Mouse (Mus musculus) granulocyte monocyte progenitor cell, adult 5-6 weeks (primary cell): ENCODE results near the gene Mrps18b. TPM values are rescaled to one million over a fixed set of nuclear protein-coding genes. Genes with fewer than 3 reads are reported as not detected.

Experiments used
- ATAC-seq: replicated peaks from 2 replicates; pipeline ENCODE4 v1.8.0; 2016; ENCODE audit warnings: mild to moderate bottlenecking, moderate TSS enrichment, inconsistent platforms; ENCODE audit not compliant: poor library complexity, severe bottlenecking
- total RNA-seq, 2 experiments: library from RNA; stranded (forward) in 1 of 2; stranded (reverse) in 1 of 2; fragments of 200-712, 200-1000 nt in 1 of 2; fragments of >200 nt in 1 of 2; fragmentation: Nextera tagmentation in 1 of 2; gene quantifications; 2 replicates each; pipeline ENCODE4 v1.2.3; 2014 to 2017

The Mrps18b gene
- total RNA-seq, 2 experiments from 2014 or later, result 72.8 to 151 TPM

DNA sequence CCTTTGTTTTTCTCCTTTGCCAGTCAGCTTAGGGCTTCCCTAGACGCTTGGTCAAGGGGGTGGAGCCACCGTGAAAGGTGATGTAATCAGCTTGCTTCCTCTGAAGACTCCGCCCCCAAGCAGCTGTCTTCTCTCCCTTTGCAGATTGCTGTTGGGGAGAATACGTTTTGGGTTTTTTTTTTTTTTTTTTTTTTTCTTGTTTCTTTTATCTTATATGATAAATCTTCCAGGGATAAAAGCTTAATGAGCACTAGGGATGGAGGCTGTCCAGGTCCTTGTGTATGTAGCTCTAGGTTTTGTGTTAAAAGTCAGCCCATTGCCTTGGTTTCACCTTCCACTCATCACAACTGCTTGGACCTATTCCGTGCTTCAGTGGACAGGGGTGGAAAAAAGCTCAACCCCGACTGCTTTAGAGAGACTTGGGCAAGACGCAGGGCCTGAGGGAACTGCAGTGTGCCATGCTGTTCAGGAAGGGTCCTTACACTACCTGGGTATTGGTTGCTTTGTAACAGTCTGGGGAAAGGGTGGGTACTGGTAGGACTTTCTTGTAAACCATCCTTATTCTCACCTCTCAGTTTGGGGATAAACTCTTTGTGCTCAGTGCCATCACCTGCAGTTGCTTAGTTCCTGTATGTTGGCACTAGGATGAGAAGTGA, 3.0 kb upstream of the Mrps18b start:
- peak; percentile 38 for ATAC-seq

GRCm38 (mm10) chr17:35918276-35919059, 2.3 kb upstream of the Mrps18b start:
- ATAC-seq, result no peak

GRCm38 (mm10) chr17:35917463-35918251, 1.5 kb upstream of the Mrps18b start:
- no peak for ATAC-seq

- peak; percentile 2; the same call in 1 of the 2 replicates for ATAC-seq
Measured at GRCm38 (mm10) chr17:35917143-35917462, 914 bp upstream of the Mrps18b start.

GRCm38 (mm10) chr17:35915538-35916296, 472 bp downstream of the Mrps18b start:
- no peak for ATAC-seq

DNA sequence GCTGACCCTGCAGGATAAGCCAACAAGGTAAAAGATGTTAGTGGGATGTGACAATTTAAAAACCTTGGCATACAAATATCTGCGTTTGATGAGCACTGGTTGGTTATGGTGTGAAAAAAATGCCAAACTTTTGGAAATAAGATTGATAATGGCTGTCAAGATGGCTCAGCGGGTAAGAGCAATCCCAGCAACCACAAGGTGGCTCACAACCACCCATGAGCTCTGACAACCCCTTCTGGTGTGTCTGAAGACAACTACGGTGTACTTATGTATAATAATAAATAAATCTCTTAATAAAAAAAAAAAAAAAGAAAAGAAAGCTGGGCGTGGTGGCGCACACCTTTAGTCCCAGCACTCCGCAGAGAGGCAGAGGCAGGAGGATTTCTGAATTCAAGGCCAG, 1.2 kb downstream of the Mrps18b start:
- ATAC-seq, result no peak

GRCm38 (mm10) chr17:35909919-35910369, 6.2 kb downstream of the Mrps18b start, which contains the start of gene Atat1:
TSS of gene Atat1 (minus strand) at chr17:35910075.
- ATAC-seq, result peak; percentile 93

DNA sequence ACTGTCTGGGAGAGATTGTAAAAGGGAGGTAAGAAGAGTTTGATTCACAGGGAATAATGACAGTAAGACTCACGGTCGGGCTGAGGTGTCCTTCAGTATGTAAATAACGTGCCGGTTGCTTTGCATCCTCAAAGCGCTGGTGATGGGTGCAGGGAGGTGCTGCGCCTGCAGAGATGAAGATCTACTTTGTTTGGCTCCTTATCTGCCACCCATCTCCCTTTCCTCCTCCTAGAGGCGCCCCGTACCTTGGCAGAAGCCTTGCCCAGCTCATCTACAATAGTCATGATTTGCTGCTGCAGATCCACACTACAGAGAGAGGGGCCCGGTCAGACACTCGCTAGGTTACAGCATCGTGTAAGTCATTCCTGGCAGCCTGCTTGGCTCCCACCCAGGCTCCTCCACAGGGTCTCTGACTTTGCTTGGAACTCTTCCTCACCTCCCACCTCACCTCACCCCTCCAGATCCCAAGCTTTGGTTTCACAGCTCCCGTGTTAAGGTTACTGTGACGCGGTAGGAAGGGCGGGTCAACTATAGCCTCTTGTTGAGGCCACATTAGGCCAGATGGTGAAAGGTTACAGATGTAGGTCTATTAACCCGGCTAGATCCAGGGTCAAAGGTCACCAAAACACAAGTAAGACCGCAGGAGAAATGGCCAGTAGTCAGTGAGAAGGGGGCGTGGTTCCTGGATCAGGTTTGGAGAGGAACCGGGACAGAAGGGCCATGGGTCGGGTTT, 6.8 kb downstream of the Mrps18b start:
- ATAC-seq, result peak; percentile 34

DNA sequence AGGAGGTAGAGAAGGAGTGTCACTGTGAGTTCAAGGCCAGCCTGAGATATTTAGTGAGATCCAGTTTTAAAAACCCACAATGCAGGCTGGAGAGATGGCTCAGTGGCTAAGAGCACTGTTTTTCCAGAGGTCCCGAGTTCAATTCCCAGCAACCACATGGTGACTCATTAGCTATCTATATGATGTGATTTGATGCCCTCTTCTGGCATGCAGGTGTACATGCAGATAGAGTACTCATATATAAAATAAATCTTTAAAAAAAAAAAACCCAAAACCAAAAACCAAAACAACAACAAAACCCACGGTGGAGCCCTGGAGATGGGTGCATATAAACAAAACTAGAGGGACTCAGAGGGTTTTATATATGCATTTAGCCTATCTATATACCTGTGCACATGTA, 8.6 kb downstream of the Mrps18b start:
- no peak for ATAC-seq

DNA sequence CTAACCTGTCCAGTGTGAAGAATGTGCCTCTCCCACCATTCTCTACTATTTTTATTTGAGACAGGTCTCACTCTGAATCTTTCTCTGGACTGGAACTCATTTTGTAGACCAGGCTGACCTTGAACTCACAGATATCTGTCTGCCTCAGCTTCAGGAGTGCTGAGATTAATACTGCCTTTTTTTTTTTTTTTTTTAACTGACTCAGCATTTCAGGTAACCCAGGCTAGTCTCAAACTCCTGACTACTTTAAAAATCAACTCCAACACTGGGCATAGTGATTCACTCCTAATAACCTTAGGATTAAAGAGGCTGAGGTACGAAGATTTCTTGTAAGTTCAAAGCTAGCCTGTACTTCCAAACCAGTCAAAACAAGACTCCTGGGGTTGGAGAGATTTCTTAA, 10.6 kb downstream of the Mrps18b start:
- no peak for ATAC-seq

GRCm38 (mm10) chr17:35903992-35904355, 12.2 kb downstream of the Mrps18b start:
- peak; percentile 50 for ATAC-seq

DNA sequence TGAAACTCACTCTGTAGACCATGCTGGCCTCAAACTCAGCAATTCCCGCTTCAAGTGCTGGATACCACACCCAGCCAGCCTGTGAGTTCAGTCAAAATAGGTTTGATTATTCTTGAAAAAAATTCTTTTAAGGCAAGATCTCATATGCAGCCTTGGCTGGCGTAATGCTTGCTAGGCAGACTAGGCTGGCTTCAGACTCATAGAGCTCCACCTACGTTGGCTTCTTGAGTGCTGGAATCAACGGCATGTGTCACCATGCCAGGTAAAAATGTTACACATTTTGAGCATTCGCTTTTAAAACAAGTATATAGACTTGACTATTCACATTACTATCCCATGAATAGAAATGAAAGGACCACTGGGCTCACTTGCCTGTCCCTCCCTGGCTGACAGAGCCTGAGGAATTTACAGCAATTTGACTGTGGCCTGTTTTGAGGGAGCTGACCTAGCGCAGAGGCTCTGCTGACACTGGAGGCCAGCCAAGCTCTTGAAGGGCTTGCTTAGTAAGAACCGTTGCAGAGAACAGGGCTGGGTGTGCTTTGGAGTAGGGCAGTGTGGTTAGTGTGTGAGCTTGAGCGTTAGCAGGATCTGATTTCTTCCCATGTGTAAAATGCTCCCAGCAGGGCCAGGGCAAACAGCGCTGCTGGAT, 12.7 kb downstream of the Mrps18b start:
- ATAC-seq, result no peak

GRCm38 (mm10) chr17:35900636-35901035, 15.6 kb downstream of the Mrps18b start:
- peak; percentile 36; the same call in 1 of the 2 replicates for ATAC-seq

- ATAC-seq, result peak; percentile 20; the same call in 1 of the 2 replicates
Measured at GRCm38 (mm10) chr17:35897644-35898573, 18.3 kb downstream of the Mrps18b start.

GRCm38 (mm10) chr17:35896781-35897643, 19.2 kb downstream of the Mrps18b start, which contains the start of gene 2310061I04Rik:
TSS of gene 2310061I04Rik (minus strand) at chr17:35897431.
- ATAC-seq, result peak; percentile 57

DNA sequence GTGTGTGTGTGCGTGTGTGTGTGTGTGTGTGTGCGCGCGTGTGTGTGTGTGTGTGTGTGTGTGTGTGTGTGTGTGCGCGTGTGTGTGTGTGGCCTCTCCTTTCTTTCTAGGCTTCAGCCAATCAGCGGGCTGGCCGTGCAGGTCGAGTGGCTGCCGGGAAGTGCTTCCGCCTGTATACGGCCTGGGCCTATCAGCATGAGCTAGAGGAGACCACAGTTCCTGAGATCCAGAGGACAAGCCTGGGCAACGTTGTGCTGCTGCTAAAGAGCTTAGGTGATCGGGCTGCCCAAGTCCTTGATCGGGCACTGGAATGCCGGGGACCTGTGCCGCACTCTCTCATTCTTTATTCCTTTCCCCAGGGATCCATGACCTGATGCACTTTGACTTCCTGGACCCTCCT, 28.5 kb downstream of the Mrps18b start:
- ATAC-seq, result no peak

GRCm38 (mm10) chr17:35883777-35884176, 32.4 kb downstream of the Mrps18b start:
- ATAC-seq, result no peak
